Mouse (Mus musculus) MEL-GATA-1-ER (cell line): ENCODE results near the gene Gstt4.
"Not testable (repeated sequence)": the region's sequence is repeated elsewhere in the genome, so short reads cannot be mapped to it uniquely, and the experiment has no call there.

ENCODE experiments used
- DNase-seq: peaks from one replicate; pipeline ENCODE4 v3.0.0-alpha.2; 2012; ENCODE audit warnings: low read depth; ENCODE audit errors: extremely low read depth

Gene Gstt4

DNA sequence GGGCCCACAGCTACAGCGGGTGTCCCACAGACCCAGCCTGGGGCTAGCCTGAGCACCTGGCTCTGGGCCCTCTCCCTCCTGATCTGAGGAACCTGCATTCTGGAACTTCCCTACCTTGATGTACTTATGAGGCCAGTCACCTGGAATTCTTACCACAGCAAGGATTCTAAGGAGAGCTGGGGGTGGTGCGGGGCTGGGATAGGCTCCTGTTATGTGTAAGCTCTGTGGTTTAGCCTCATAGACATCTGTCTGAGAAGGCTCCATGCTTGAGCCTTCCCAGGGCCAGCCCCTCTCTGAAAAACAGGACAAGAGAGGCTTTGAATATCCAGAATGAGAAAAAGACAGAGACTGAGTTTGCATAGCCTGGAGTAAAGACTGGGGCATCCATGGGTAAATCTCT lies at the start of gene Gstt4:
Gstt4 (minus strand) TSS at position 101 of the 400 bp plus-strand sequence.
- DNase-seq: no peak

DNA sequence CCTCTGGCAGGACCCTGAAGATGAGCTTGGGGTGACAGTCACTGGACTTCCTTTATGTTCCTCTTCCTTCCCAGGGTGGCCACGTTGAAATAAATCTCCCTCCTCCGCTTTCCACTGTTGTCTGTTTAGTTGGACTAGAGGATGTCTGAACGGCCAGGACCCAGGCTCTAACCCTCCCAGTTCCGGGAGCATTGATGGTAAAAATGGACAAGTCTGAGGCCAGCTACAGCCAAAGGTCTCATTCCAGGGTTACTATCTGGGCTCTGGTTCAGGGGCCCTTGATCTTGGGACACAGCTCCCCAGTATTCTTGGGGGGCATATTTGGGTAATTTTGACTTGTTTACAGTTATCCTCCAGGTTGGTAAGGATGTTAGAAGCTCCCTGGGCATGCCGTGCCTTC lies 39.2 kb upstream of the Gstt4 start:
- no peak for DNase-seq

DNA sequence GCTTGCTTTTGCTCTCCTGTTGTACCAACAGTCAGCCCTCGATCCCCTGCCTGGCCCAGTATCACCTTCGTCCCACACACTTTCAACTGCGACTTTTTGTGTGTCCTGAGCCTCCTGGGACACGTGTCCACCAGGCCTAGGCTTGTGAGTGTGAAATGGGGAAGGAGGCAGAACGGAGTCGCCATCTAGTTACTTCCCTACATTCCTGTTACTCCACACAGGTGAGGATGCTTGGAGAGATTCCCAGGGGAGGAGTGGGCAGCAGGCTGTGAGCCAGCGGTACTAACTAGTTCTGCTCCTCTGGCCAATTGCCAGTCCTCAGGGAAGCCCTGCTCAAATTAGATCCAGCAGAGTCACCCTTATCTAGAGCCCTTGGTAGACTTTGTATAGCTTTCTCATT lies 38.4 kb upstream of the Gstt4 start:
- DNase-seq: peak; percentile 36

DNA sequence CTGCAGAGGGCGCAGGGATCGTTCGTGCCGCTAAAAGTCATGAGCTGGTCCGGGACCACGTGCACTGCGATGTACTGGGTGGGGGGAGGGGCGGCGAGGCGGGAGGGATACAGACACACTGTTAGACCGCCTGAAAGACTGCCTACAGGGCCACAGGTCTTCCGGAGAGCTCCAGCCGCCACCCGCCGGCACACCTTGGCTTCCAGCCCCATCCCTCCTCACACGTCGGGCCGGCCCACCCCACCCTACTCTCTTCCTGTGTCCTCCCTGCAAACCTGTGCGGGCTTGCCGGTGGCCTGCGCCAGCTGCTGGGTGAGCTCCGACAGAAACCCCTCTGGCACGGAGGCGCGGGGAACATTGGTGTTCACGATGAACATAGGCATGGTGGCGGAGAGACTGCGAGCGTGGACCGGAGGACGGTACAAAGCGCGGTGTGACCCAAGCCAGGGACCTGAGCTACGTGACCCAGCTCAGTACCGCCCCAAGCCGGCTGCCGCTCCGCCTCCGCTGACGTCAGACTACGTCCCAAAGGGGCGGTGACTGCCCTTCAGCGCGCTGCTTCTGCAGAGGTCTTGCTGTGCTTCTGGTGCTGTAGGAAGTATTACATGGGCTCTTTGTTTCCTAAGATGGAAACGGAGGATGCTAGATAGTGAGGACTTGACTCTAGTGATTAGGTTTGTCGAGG lies 37.6 kb upstream of the Gstt4 start, which contains the start of gene Mif:
Mif (minus strand) TSS at position 455 of the 685 bp plus-strand sequence.
- DNase-seq: peak; percentile 87

DNA sequence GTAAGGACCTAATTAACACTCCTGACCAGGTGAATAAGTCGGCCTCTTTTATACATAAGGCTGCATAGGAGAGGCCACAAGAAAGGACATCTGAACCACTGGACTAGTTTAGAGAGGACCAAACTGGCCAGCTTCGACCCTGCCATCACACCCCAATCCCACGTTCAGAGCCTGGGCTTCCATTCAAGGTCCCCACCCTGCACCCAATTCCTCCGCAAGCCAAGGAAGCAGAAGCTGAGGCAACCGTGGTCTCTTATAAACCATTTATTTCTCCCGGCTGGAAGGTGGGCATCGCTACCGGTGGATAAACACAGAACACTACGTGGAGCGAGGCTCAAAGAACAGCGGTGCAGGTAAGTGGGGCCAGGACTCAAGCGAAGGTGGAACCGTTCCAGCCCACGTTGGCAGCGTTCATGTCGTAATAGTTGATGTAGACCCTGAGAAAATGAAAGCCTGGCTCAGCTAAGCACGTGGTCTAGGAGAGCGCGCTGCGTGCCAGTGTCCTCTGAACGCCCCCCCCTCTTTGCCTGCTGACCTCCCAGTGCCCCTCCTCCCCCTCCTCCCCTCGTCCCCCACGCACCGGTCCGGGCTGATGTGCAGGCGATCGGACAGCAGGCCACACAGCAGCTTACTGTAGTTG lies 36.9 kb upstream of the Gstt4 start:
- no peak for DNase-seq

DNA sequence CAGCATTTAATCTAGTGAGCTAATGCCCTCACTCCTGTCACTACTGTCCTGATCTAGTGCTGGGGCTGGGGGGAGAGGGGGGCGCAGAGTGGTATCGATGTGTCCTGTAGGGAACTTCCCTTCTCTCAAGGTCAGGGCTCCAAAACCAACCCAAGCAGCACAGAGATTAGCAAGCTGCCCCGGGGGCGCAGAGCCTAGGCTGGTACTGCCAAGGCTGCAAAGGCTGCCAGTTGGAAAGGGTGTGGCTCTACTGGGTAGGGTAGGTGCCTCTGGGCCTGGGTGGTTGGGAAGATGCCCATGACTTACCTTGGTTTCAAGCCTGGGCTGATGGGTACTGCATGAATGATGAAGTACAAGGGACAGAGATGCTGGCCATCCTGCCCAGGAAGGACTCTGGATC lies 35.3 kb upstream of the Gstt4 start:
- no peak for DNase-seq

DNA sequence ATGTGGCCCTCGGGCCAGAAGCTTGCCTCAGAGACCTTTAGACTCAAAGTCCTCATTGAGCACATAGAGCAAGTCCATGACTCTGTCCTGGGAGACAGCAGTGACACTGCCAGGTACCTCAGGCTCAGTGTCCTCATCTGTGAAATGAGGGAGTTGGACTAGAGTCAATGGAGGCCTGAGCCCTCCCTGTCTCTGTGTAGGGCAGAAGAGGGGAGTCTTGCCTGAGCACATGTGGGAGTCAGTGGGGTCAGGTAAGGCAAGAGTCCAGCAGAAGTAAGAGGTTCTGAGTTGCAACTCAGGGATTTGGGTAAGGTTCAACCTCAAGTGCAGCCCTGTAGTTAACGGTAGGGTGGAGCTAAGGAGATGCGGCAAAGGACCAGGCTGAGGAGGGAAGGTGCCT lies 34.6 kb upstream of the Gstt4 start:
- DNase-seq: no peak

DNA sequence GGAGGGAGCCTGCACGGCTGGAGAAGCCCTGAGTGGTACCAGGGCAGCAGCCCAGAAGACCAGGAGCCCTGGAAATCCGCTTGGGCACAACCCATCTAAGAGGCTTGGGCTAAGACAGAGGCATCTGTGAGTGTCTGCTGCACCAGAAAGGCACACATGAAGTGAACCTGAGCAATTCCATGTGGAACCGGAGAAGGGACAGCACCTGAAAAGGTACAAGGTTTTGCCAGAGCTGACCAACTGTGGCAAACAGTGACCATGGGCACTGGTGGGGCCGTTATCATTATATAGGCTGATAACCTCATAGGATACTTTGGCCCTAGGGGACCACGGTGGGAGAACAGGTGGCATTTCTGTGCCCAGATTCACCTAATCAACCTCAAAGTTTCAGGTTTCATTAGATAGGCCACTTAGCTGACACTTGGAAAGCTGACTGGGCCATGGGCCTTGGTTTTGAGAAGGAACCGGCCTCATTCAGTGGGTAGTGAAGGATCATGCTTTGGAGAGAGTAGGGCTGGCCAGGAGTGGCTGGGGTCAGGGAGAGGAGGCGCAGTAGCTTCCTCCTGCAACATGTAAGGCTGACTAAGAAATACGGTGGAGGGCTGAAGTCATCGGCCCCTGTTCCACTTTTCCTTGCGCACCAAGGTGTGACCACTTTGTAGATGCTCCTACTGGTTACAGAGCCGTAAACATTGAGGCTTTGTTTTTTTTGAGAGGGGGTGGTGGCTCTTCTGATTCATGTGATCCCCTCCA lies 34.0 kb upstream of the Gstt4 start:
- no peak for DNase-seq

DNA sequence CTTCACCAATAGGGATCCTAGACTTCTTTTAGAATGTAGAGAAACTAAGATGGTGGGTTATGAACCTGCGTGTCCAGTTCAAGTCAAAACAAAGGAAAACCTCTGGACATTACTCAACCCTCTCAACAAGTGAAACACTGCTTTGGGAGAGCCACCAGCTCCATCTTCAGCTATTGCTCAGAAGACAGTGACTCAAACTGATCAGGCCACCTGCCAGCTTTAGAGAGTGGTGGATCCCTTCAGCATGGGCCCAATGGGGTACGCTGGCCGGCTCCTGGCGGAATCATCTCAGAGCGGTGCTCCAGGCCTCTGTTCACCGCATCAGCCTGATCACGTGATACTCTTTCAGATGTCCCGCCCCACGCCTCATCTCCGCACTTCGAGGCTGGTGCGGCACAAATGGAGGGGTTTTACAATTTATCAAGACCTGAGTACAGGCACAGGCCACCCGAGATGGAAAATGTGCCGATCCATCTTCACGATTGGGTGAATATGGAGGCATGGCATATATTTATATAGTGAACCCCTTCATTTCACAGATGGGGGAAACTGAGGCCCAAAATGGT lies 33.2 kb upstream of the Gstt4 start:
- no peak for DNase-seq

DNA sequence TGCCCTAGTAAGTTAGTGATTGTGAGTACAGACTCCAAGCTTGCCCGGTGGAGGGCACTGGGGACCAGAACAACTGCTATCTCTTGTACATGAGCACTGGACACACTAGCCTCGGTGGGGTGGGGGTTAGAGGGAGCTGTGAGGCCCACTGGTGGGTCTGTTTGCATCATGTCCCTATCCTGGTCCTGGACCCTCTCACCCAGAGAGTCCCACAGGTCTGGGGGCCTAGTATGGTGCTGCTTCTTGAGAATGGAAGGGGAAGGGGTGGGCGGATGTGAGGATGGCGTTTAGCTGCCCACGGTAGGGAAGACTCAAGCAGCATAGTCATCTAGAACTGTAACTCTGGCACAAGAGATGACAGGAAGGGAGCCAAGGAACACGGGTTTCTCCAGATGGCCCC lies 32.4 kb upstream of the Gstt4 start:
- DNase-seq: no peak

DNA sequence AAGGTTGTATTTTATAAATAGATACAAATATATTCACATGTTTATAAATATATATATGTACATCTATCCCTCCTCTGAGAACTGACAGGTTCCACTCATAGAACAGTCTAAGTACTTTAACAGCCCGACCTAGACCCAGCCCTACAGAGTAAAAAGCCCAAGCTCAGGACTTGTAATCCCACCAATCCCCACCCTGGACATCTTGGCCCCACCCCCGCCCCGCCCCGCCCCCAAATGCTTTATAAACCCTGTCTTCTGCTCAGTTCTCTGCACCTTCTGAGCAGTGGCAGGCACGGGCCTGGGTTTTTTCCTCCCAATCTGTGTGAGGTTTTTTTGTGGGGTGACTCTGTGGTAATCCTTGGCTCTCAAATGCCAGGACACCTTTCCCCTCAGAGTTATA lies 31.8 kb upstream of the Gstt4 start:
- no peak for DNase-seq

DNA sequence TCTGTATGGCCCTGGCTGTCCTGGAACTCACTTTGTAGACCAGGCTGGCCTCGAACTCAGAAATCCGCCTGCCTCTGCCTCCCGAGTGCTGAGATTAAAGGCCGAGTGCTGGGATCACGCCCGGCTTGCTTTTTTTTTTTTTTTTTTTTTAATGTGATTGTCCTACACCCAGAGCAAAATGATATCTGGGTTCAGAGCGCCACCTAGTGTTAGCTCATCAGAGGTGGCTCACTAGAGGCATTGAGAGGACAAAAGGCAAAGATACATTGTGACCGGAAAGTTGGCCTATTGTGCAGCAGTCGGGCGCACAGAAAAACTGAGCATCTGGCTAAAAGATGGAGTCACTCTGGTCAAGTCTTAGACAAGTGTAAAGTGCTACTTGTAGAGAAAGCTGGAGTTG lies 31.1 kb upstream of the Gstt4 start:
- DNase-seq: peak; percentile 70

DNA sequence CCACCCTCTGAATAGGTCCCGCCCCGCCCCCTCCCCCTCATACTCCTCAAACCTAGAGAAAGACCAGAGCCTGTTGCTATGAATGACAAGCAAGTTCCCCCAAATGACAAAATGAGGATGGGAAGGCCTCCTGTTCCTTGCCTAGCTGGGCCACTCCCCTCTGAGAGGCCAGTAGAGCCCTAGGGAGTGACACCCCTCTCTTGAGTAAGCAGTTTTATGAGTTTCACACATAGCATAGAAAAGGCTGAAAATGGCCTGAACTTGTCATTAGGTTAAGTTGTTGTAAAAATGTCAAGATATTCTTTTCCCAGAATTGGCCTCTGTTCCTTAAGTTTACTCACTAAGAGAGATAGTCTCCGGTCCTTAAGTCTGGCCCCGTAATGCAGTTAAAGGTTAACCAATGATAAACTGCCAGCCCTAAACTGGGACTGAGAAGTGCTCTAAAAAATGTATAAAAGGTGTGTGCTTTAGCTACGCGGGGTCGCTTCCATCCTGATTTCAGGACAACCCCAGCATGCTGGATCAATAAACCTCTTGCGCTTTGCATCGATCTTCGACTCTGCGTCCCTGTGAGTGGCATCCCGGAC lies 30.3 kb upstream of the Gstt4 start:
- no peak for DNase-seq

DNA sequence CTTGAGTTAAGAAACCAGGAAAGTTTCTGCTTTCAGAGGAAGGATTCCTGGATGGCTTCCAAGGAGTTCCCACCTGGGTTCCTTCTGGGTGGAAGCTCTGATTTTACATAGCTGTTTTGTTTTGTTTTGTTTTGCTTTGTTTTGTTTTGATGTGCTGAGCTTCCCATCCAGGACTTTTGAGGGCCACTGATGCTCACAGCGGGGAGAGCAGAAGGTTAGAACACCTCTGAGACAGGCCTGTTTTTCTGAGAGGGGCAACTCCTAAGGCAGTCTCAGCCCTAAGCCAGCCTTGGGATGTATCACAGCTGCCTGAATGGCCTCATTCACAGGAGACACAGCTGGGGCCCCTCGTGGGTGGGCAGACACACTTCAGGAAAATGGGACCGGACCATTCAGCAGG lies 29.3 kb upstream of the Gstt4 start:
- no peak for DNase-seq

DNA sequence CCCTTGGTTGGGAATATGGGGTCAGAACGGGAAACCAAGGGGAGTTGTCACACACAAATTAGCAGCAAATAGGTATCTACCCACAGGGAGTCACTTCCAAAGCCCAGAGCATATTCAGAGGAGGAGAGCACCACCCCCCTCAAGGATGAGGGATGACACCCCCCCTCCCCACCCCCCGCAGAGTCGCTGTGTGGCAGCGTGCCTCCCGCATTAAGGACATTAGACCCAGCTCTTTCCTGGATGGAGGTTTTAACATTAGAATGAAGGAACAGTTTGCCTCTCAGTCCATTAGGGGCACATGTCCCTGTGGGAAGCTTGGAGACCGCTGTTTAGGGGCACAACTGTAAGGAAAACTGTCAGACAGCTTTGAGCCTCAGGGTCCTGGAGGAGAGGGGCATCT lies 28.7 kb upstream of the Gstt4 start:
- DNase-seq: no peak

DNA sequence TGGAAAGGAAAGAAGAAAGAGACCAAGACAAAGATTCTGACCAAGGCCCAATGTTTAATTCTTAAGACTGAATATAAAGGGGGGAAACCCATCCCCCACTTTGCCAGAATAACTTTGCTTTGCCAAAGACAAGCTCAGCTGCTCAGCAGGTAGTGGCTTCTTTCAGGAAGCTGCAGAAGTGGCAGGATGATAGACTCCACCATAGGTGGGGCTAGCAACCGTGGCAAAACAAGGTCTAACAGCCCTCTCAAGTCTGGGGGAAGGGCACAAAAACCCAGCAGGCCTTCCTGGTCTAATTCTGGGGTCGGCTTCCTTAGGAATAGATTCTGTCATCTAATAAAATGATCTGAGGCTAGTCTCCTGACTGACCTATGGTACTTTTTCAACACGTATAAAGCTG lies 26.0 kb upstream of the Gstt4 start:
- DNase-seq: no peak

DNA sequence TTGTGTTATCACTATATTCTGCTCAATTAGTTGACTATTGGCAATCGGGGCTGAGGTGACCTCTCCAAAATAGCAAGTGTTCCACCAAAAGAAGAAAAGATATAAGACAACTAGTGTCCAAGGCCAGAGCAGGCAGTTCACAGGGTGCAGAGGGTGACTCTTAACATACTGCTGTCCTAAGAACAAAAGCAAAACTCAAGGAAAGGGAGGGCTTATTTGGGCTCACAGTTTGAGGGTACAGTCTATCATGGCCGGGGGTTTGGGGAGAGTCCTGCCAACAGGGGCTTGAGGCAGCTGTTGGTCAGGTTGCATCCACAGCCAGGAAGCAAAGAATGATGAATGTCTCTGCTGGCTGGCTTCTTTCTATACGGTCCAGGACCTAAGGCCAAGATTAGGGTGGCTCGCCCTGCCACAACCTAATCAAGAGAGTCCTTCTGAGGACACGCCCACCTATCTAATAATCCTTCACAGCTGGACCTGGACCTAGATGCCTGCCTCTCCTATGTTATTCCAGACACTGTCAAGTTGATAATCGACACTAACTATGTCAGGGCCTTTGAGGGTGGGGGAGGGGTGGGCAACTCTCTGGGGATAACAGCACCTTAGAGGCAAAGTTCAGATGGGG lies 23.1 kb upstream of the Gstt4 start:
- no peak for DNase-seq

DNA sequence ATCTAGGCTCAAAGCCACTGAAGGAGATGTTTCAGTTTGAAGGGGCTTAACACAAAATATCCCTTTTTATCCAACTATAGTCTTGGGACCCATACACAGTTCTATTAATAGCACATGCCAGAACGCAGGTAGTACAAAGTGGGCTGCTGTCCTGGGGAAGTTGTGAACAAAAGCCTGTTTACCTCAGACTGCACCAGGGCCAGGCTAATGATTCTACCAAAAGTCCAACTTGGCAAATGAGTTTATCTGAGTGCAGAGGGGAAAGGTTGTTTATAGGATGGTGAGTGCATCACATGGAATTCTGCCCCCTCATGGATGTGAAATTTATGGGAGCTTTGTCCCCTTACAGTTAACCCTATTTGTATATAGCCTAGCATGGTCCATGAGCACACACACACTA lies 22.5 kb upstream of the Gstt4 start:
- no peak for DNase-seq

DNA sequence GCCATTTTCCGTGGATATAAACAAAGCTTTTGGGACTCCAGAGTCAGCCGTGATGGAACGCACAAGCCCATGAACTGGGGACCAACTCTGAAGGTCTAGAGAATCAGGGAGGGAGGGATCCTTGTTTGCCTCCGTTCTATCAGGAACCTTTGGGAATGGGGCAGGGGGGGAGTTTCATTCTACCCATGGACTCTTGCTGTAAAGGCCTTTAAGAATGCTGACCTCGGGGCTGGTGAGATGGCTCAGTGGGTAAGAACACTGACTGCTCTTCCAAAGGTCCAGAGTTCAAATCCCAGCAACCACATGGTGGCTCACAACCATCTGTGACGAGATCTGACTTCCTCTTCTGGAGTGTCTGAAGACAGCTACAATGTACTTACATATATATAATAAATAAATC lies 21.6 kb upstream of the Gstt4 start:
- DNase-seq: not testable (repeated sequence)

DNA sequence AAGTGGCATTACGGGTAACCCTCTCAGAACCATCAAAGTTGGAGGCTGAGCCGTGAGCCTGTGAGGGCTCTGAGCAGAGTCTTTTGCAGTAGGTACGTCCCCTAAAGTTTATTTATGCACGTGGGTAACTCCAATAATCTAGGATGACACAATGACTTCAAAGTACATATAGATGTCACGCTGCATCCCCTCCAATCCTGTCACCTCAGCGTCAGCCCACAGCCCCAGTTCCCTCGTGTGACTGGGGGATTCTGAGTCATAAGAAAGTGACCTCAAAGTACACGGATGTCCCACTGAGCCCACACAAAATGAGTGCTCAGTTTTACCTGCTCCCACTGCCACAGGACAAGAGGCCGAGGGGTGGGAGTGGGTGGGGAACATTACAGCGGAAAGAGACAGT lies 16.7 kb upstream of the Gstt4 start:
- no peak for DNase-seq

DNA sequence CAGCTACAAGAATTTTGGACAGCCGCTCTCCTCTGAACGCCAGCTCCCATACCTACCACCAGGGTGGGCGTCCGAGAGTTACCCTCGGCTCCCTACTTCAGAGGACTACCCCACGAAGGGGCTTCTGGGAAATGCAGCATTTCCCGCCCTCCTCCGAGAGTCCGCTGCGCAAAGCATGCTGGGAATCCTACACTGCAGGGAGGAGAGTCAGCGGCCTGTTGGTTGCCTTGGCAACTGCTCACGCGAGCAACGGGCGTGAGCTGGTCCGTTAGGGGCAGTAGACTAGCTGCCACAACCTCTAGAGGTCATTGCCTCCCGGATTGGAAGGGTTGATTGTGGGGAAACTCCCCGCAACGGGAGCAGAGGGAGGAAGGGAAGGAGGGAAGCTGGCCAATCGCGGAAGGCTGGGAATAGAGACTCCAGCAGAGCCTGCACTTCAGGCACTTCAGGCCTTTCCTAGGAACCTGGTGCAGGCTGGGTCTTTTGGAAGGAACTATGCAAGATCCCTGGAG lies 15.0 kb upstream of the Gstt4 start, which contains the start of gene Gstt2:
Gstt2 (minus strand) TSS at position 177 of the 512 bp plus-strand sequence.
- peak; percentile 87 for DNase-seq
